Mouse (Mus musculus) neural tube, embryonic 11.5 days (tissue): Measurements from ENCODE around the gene Hcar2. TPM values are rescaled to one million over a fixed set of nuclear protein-coding genes. Genes with fewer than 3 reads are reported as not detected.
A peak's percentile ranks its signal among the peaks of the same experiment; 100 is the strongest.

ENCODE experiments used
- ATAC-seq: fragments of 200-750 bp; cut with Nextera tagmentation; 2 replicates; pipeline ENCODE4 v1.8.0; 2017; ENCODE audit warnings: moderate number of reproducible peaks, mild to moderate bottlenecking, moderate TSS enrichment, moderate library complexity; ENCODE audit not compliant: insufficient read depth, low FRiP score, low TSS enrichment
- DNase-seq: peaks from one replicate; pipeline ENCODE4 v3.0.0-alpha.2; 2015; ENCODE audit warnings: low spot score
- H3K27ac ChIP-seq: fragments of 300-500 bp; sonication (generic); 2 replicates; pipeline ENCODE4 v1.5.1; 2014; ENCODE audit warnings: low read depth, mild to moderate bottlenecking, low read length
- H3K27me3 ChIP-seq: fragments of 300-500 bp; sonication (generic); 2 replicates; pipeline ENCODE4 v1.6.1; 2014; ENCODE audit warnings: mild to moderate bottlenecking, low read length, mixed read lengths; ENCODE audit not compliant: control insufficient read depth, insufficient read depth
- H3K36me3 ChIP-seq: fragments of 300-500 bp; sonication (generic); 2 replicates; pipeline ENCODE4 v1.6.1; 2014; ENCODE audit warnings: mild to moderate bottlenecking, low read length, moderate library complexity, mixed read lengths; ENCODE audit not compliant: control insufficient read depth, insufficient read depth
- H3K4me1 ChIP-seq: fragments of 300-500 bp; sonication (generic); 2 replicates; pipeline ENCODE4 v1.6.1; 2014; ENCODE audit warnings: low read length, mixed read lengths; ENCODE audit not compliant: control insufficient read depth, insufficient read depth
- H3K4me2 ChIP-seq: fragments of 300-500 bp; sonication (generic); 2 replicates; pipeline ENCODE4 v1.6.1; 2014; ENCODE audit warnings: low read depth, mild to moderate bottlenecking, moderate library complexity
- H3K4me3 ChIP-seq: fragments of 300-500 bp; sonication (generic); 2 replicates; pipeline ENCODE4 v1.5.1; 2014; ENCODE audit warnings: low read depth, low read length
- H3K9ac ChIP-seq: fragments of 300-500 bp; sonication (generic); 2 replicates; pipeline ENCODE4 v1.6.1; 2014; ENCODE audit warnings: mild to moderate bottlenecking, low read length
- H3K9me3 ChIP-seq: fragments of 300-500 bp; sonication (generic); 2 replicates; pipeline ENCODE4 v1.6.1; 2016; ENCODE audit warnings: low read length; ENCODE audit not compliant: control insufficient read depth
- WGBS: fragments of 180-500 bp; shearing (Covaris S2); extraction: QIAGEN DNeasy Blood & Tissue Kit; methylation state at CpG from one replicate; pipeline ENCODE4 v1.1.7; 2014; 5-methylcytosine and 5-hydroxymethylcytosine counted together
- polyA plus RNA-seq: library from polyadenylated mRNA; unstranded; fragments of >200 nt; fragmentation: Nextera tagmentation; extraction: Ambion mirVana; gene quantifications from 2 replicates; pipeline ENCODE4 v1.2.1, GENCODE M21; 2014

Hcar2 gene
- polyA plus RNA-seq, 1 experiment from 2014 or later: 0.16 TPM

GRCm38 (mm10) chr5:123893520-123893919, 28.2 kb upstream of the Hcar2 start:
- no peak for DNase-seq
- no peaks in the 10 kb centered on the region for H3K4me1 ChIP-seq
- no peaks in the 10 kb centered on the region for H3K27me3 ChIP-seq
- 94% methylated on average over 5 of the region's 5 CpGs for WGBS
- no peak overlapping the region for H3K4me2 ChIP-seq
- H3K4me3 ChIP-seq: no peak overlapping the region
- no peak for ATAC-seq
- no peaks in the 10 kb centered on the region for H3K36me3 ChIP-seq
- H3K9me3 ChIP-seq: no peaks in the 10 kb centered on the region
- no peak overlapping the region for H3K27ac ChIP-seq
- H3K9ac ChIP-seq: no peak overlapping the region

GRCm38 (mm10) chr5:123891669-123892068, 26.4 kb upstream of the Hcar2 start:
- no peaks in the 10 kb centered on the region for H3K27me3 ChIP-seq

GRCm38 (mm10) chr5:123890987-123891386, 25.7 kb upstream of the Hcar2 start:
- DNase-seq (no peak), ATAC-seq (no peak)
- Histone ChIP-seq H3K27me3 (no peaks in the 10 kb centered on the region), H3K9me3 (no peaks in the 10 kb centered on the region), H3K4me2 (no peak overlapping the region), H3K36me3 (no peaks in the 10 kb centered on the region), H3K27ac (no peak overlapping the region), H3K9ac (no peak overlapping the region), H3K4me3 (no peak overlapping the region), H3K4me1 (no peaks in the 10 kb centered on the region)
- WGBS: 79% methylated on average over 5 of the region's 5 CpGs

More at GRCm38 (mm10) chr5:123891669-123892068, 26.4 kb upstream of the Hcar2 start:
- no peak overlapping the region for H3K27ac ChIP-seq
- no peak overlapping the region for H3K4me2 ChIP-seq
- H3K36me3 ChIP-seq: no peaks in the 10 kb centered on the region
- DNase-seq (peak; percentile 44), ATAC-seq (no peak)
- WGBS: 54% methylated on average over 6 of the region's 6 CpGs
- no peaks in the 10 kb centered on the region for H3K4me1 ChIP-seq
- H3K9ac ChIP-seq: no peak overlapping the region
- no peaks in the 10 kb centered on the region for H3K9me3 ChIP-seq
- H3K4me3 ChIP-seq: no peak overlapping the region

GRCm38 (mm10) chr5:123890312-123890711, 25.0 kb upstream of the Hcar2 start:
- no peak overlapping the region for H3K4me3 ChIP-seq
- no peaks in the 10 kb centered on the region for H3K4me1 ChIP-seq
- no peak overlapping the region for H3K27ac ChIP-seq
- no peaks in the 10 kb centered on the region for H3K9me3 ChIP-seq
- ATAC-seq (no peak), DNase-seq (no peak)
- H3K27me3 ChIP-seq: no peaks in the 10 kb centered on the region
- WGBS: 66% methylated on average over 2 of the region's 2 CpGs
- no peak overlapping the region for H3K4me2 ChIP-seq
- no peaks in the 10 kb centered on the region for H3K36me3 ChIP-seq
- H3K9ac ChIP-seq: no peak overlapping the region

GRCm38 (mm10) chr5:123886365-123886764, 21.1 kb upstream of the Hcar2 start:
- no peaks in the 10 kb centered on the region for H3K9me3 ChIP-seq
- H3K4me2 ChIP-seq: no peak overlapping the region
- H3K27me3 ChIP-seq: no peaks in the 10 kb centered on the region
- no peak for DNase-seq
- H3K4me3 ChIP-seq: no peak overlapping the region
- no peaks in the 10 kb centered on the region for H3K4me1 ChIP-seq
- 81% methylated on average over 3 of the region's 3 CpGs for WGBS
- ATAC-seq: no peak
- H3K27ac ChIP-seq: no peak overlapping the region
- H3K9ac ChIP-seq: no peak overlapping the region
- H3K36me3 ChIP-seq: no peaks in the 10 kb centered on the region

- DNase-seq (no peak), ATAC-seq (no peak)
- Histone ChIP-seq H3K4me2 (no peak overlapping the region), H3K27me3 (no peaks in the 10 kb centered on the region), H3K4me3 (no peak overlapping the region), H3K27ac (no peak overlapping the region), H3K9me3 (no peaks in the 10 kb centered on the region), H3K4me1 (no peaks in the 10 kb centered on the region), H3K9ac (no peak overlapping the region), H3K36me3 (no peaks in the 10 kb centered on the region)
- WGBS: 78% methylated on average over 10 of the region's 10 CpGs
These were observed 19.0 kb upstream of the Hcar2 start for GRCm38 (mm10) chr5:123884332-123884731.

GRCm38 (mm10) chr5:123883891-123884290, 18.6 kb upstream of the Hcar2 start:
- ATAC-seq: no peak
- Histone ChIP-seq H3K4me1 (no peaks in the 10 kb centered on the region), H3K27me3 (no peaks in the 10 kb centered on the region), H3K4me2 (no peak overlapping the region), H3K27ac (no peak overlapping the region), H3K9me3 (no peaks in the 10 kb centered on the region), H3K4me3 (no peak overlapping the region), H3K9ac (no peak overlapping the region), H3K36me3 (no peaks in the 10 kb centered on the region)
- 85% methylated on average over 7 of the region's 7 CpGs for WGBS
- no peak for DNase-seq

GRCm38 (mm10) chr5:123880778-123881177, 15.5 kb upstream of the Hcar2 start:
- 74% methylated on average over 13 of the region's 14 CpGs for WGBS
- ATAC-seq: no peak
- H3K9ac ChIP-seq: no peak overlapping the region

GRCm38 (mm10) chr5:123879928-123880327, 14.6 kb upstream of the Hcar2 start, which contains the start of gene Hcar1:
TSS of gene Hcar1 (minus strand) at chr5:123880020.
- H3K27me3 ChIP-seq: no peaks in the 10 kb centered on the region
- no peak within 1 kb of the TSS for H3K9ac ChIP-seq
- no peaks in the 10 kb centered on the region for H3K9me3 ChIP-seq
- H3K4me2 ChIP-seq: no peak within 1 kb of the TSS
- ATAC-seq: no peak
- no peak for DNase-seq
- 74% methylated on average over 12 of the region's 12 CpGs for WGBS
- H3K36me3 ChIP-seq: no peaks in the 10 kb centered on the region
- no peaks in the 10 kb centered on the region for H3K4me1 ChIP-seq
- H3K4me3 ChIP-seq: no peak within 1 kb of the TSS
- H3K27ac ChIP-seq: no peak within 1 kb of the TSS

More at GRCm38 (mm10) chr5:123880778-123881177, 15.5 kb upstream of the Hcar2 start:
- Histone ChIP-seq H3K9me3 (no peaks in the 10 kb centered on the region), H3K36me3 (no peaks in the 10 kb centered on the region), H3K27me3 (no peaks in the 10 kb centered on the region), H3K4me1 (no peaks in the 10 kb centered on the region), H3K4me2 (no peak overlapping the region), H3K27ac (no peak overlapping the region), H3K4me3 (no peak overlapping the region)
- DNase-seq: no peak
